Mouse (Mus musculus) intestine, postnatal 0 days (tissue): Measurements from ENCODE around the gene Rtraf. TPM values are rescaled to one million over a fixed set of nuclear protein-coding genes. Genes with fewer than 3 reads are reported as not detected.

Source experiments
- ATAC-seq: fragments of 200-750 bp; cut with Nextera tagmentation; 2 replicates; pipeline ENCODE4 v1.8.0; 2017; ENCODE audit warnings: mild to moderate bottlenecking, moderate TSS enrichment, moderate library complexity
- H3K27ac ChIP-seq: fragments of 300-500 bp; sonication (generic); 2 replicates; pipeline ENCODE4 v1.5.1; 2014; ENCODE audit warnings: mild to moderate bottlenecking, low read depth, low read length, moderate library complexity
- H3K27me3 ChIP-seq: fragments of 300-500 bp; sonication (generic); replicated peaks from 2 replicates; pipeline ENCODE4 v1.6.1; 2014; ENCODE audit warnings: low read length, mixed read lengths; ENCODE audit not compliant: control insufficient read depth, insufficient read depth
- H3K36me3 ChIP-seq: fragments of 300-500 bp; sonication (generic); 2 replicates; pipeline ENCODE4 v1.6.1; 2014; ENCODE audit warnings: mild to moderate bottlenecking, moderate library complexity; ENCODE audit not compliant: control insufficient read depth, insufficient read depth
- H3K4me1 ChIP-seq: fragments of 300-500 bp; sonication (generic); replicated peaks from 2 replicates; pipeline ENCODE4 v1.6.1; 2014; ENCODE audit warnings: antibody characterized with exemption, low read length, mixed read lengths; ENCODE audit not compliant: control insufficient read depth, insufficient read depth
- H3K4me2 ChIP-seq: fragments of 300-500 bp; sonication (generic); replicated peaks from 2 replicates; pipeline ENCODE4 v1.6.1; 2014; ENCODE audit warnings: low read depth, mild to moderate bottlenecking, moderate library complexity
- H3K4me3 ChIP-seq: fragments of 300-500 bp; sonication (generic); 2 replicates; pipeline ENCODE4 v1.5.1; 2014; ENCODE audit warnings: low read depth, low read length
- H3K9ac ChIP-seq: fragments of 300-500 bp; sonication (generic); 2 replicates; pipeline ENCODE4 v1.6.1; 2014; ENCODE audit warnings: mild to moderate bottlenecking, low read depth, low read length
- H3K9me3 ChIP-seq: fragments of 300-500 bp; sonication (generic); 2 replicates; pipeline ENCODE4 v1.6.1; 2016; ENCODE audit warnings: mixed run types; ENCODE audit not compliant: control insufficient read depth
- CTCF ChIP-seq: sonication (generic); IDR thresholded peaks from 2 replicates; pipeline ENCODE4 v1.5.1; 2016; ENCODE audit warnings: low read depth, mild to moderate bottlenecking, control low read depth, antibody characterized with exemption, moderate library complexity
- WGBS: fragments of 180-500 bp; shearing (Covaris S2); extraction: QIAGEN DNeasy Blood & Tissue Kit; methylation state at CpG from one replicate; pipeline ENCODE4 v1.1.7; 2014; 5-methylcytosine and 5-hydroxymethylcytosine counted together
- polyA plus RNA-seq: library from polyadenylated mRNA; unstranded; fragments of >200 nt; fragmentation: Nextera tagmentation; extraction: Ambion mirVana; gene quantifications from 2 replicates; pipeline ENCODE4 v1.2.1, GENCODE M21; 2015

Rtraf gene
- polyA plus RNA-seq, 1 experiment from 2014 or later, result 209 TPM

GRCm38 (mm10) chr14:19858808-19859776 lies 35.5 kb upstream of the Rtraf start:
- WGBS, result 45% methylated on average over 8 of the region's 8 CpGs
- Histone ChIP-seq H3K9ac (no peak overlapping the region), H3K36me3 (no peaks in the 10 kb centered on the region), H3K27ac (no peak overlapping the region), H3K4me1 (no peaks in the 10 kb centered on the region), H3K4me2 (no peak overlapping the region), H3K9me3 (no peaks in the 10 kb centered on the region), H3K27me3 (no peaks in the 10 kb centered on the region), H3K4me3 (no peak overlapping the region)
- ATAC-seq, result no peak
- TF ChIP-seq CTCF, result peak; percentile 55

GRCm38 (mm10) chr14:19858279-19858678 lies 34.7 kb upstream of the Rtraf start:
- ATAC-seq, result no peak
- WGBS, result 68% methylated on average over 2 of the region's 2 CpGs
- no peak for TF ChIP-seq CTCF
- H3K4me3 ChIP-seq, result no peak overlapping the region
- H3K9me3 ChIP-seq, result no peaks in the 10 kb centered on the region
- no peaks in the 10 kb centered on the region for H3K4me1 ChIP-seq
- H3K36me3 ChIP-seq, result no peaks in the 10 kb centered on the region
- H3K27me3 ChIP-seq, result no peaks in the 10 kb centered on the region
- no peak overlapping the region for H3K9ac ChIP-seq
- H3K27ac ChIP-seq, result no peak overlapping the region
- H3K4me2 ChIP-seq, result no peak overlapping the region

GRCm38 (mm10) chr14:19853471-19853870 lies 29.8 kb upstream of the Rtraf start:
- Histone ChIP-seq H3K27ac (no peak overlapping the region), H3K4me3 (no peak overlapping the region), H3K9me3 (no peaks in the 10 kb centered on the region), H3K27me3 (no peaks in the 10 kb centered on the region), H3K36me3 (no peaks in the 10 kb centered on the region), H3K4me2 (no peak overlapping the region), H3K4me1 (no peaks in the 10 kb centered on the region), H3K9ac (no peak overlapping the region)
- ATAC-seq, result no peak
- 47% methylated on average over 3 of the region's 3 CpGs for WGBS
- no peak for TF ChIP-seq CTCF

GRCm38 (mm10) chr14:19839600-19840332 lies 16.1 kb upstream of the Rtraf start:
- Histone ChIP-seq H3K27ac (no peak overlapping the region), H3K9me3 (no peaks in the 10 kb centered on the region), H3K9ac (peak overlapping the region; percentile 34; the same call in 1 of the 2 replicates), H3K36me3 (no peaks in the 10 kb centered on the region), H3K4me3 (peak overlapping the region; percentile 24), H3K27me3 (no peaks in the 10 kb centered on the region), H3K4me2 (peak overlapping the region; percentile 52), H3K4me1 (no peaks in the 10 kb centered on the region)
- 0 out of 2 replicates have a peak, but pooled peaks have one; percentile 31 for ATAC-seq
- TF ChIP-seq CTCF, result peak; percentile 83
- 31% methylated on average over 15 of the region's 15 CpGs for WGBS

GRCm38 (mm10) chr14:19836289-19836688 lies 12.7 kb upstream of the Rtraf start:
- H3K4me2 ChIP-seq, result no peak overlapping the region
- TF ChIP-seq CTCF, result no peak
- no peak overlapping the region for H3K9ac ChIP-seq
- no peak overlapping the region for H3K27ac ChIP-seq
- no peak for ATAC-seq
- no peak overlapping the region for H3K4me3 ChIP-seq
- H3K36me3 ChIP-seq, result no peaks in the 10 kb centered on the region
- 75% methylated on average over 3 of the region's 3 CpGs for WGBS
- no peaks in the 10 kb centered on the region for H3K9me3 ChIP-seq
- H3K4me1 ChIP-seq, result no peaks in the 10 kb centered on the region
- H3K27me3 ChIP-seq, result no peaks in the 10 kb centered on the region

GRCm38 (mm10) chr14:19825481-19825880 lies 1.9 kb upstream of the Rtraf start:
- no peak for ATAC-seq
- 77% methylated on average over 11 of the region's 11 CpGs for WGBS
- TF ChIP-seq CTCF, result no peak
- Histone ChIP-seq H3K36me3 (0 out of 2 replicates have a peak, but pooled peaks cover 8% of the 10 kb centered on the region), H3K4me1 (no peaks in the 10 kb centered on the region), H3K4me2 (no peak overlapping the region), H3K9me3 (no peaks in the 10 kb centered on the region), H3K4me3 (no peak overlapping the region), H3K27ac (no peak overlapping the region), H3K9ac (no peak overlapping the region), H3K27me3 (no peaks in the 10 kb centered on the region)
